Mouse (Mus musculus) megakaryocyte, embryonic 14.5 days (primary cell): ENCODE data around the gene Papola.

Experiments
- FLI1 ChIP-seq: IDR thresholded peaks from 2 replicates; pipeline ENCODE4 v1.6.1; 2012; ENCODE audit warnings: low read length, inconsistent platforms, mixed read lengths
- GATA1 ChIP-seq: IDR thresholded peaks from 3 replicates; pipeline ENCODE4 v1.6.1; 2012; ENCODE audit warnings: mixed read lengths, low read length, inconsistent platforms, borderline replicate concordance

GRCm38 (mm10) chr12:105813957-105814356, 29.5 kb downstream of the Papola start:
- no peak for TF ChIP-seq GATA1
- no peak for TF ChIP-seq FLI1
